9 mouse cellular contexts compared by ENCODE assay signal in genomic region chr4:132802171-132802637, GRCm38 (mm10). TPM values are rescaled to one million over a fixed set of nuclear protein-coding genes. Genes with fewer than 3 reads are reported as not detected.
A peak's percentile ranks its signal among the peaks of the same experiment; 100 is the strongest.
DNase-seq lines count a peak whose midpoint lies in the region; ATAC-seq and TF ChIP-seq lines count a peak whose summit lies in the region.
"Had no signal": no experiment of that assay in that cellular context is flagged by ENCODE, and none has a peak within 500 bp of the region (broad histone marks: within the 10 kb centered on the region; RNA-seq: fewer than 3 reads in every experiment).

No protein-coding gene starts in this region.

- H3K79me2 ChIP-seq in MEL (ENCODE audit: control insufficient read depth, insufficient read depth, low read length, poor library complexity) = no peaks in the 10 kb centered on the region; the same call in 1 of the 2 replicates

- H3K4me3 ChIP-seq in MEL (ENCODE audit: control insufficient read depth in 1 of 2, insufficient read depth in 1 of 2, low read depth in 2 of 2, low read length in 2 of 2) = peak overlapping the region; percentile 67
- H3K4me3 ChIP-seq: neural tube, embryonic 13.5 days had no signal

- TF ChIP-seq CTCF in MEL (IDR thresholded peaks at IDR 0.05 in 2 of 3, conservative IDR thresholded peaks at IDR 0.05 in 1 of 3; ENCODE audit: control insufficient read depth in 1 of 3, insufficient read depth in 1 of 3, low read depth in 2 of 3, low read length in 3 of 3, poor library complexity in 1 of 3, severe bottlenecking in 1 of 3) = no peak

- ATAC-seq in CD4-positive, CD25-positive, alpha-beta regulatory T cell, adult 4 months = peak; percentile 72
- ATAC-seq in monocyte, adult 5-6 weeks (replicated peaks; ENCODE audit: insufficient number of reproducible peaks, low FRiP score, low TSS enrichment, poor library complexity, severe bottlenecking) = peak; percentile 42

- no peaks in the 10 kb centered on the region for H3K9me3 ChIP-seq in MEL (replicated peaks; ENCODE audit: insufficient read depth, low read length)
- H3K9me3 ChIP-seq: neural tube, embryonic 13.5 days had no signal

- peak in 1 of 2 experiments; percentile 45; a peak in 1 of 4 replicates for TF ChIP-seq POLR2A in MEL (IDR thresholded peaks at IDR 0.05; ENCODE audit: control insufficient read depth in 1 of 2, insufficient read depth in 1 of 2, low read depth in 1 of 2, low read length in 2 of 2, poor library complexity in 1 of 2)

- no peaks in the 10 kb centered on the region for H3K27me3 ChIP-seq in MEL (ENCODE audit: control insufficient read depth in 1 of 2, insufficient read depth in 2 of 2, low read length in 2 of 2)

- peaks cover 0 to 32% of the 10 kb centered on the region in 2 experiments; a peak in 2 of 4 replicates for H3K36me3 ChIP-seq in MEL (ENCODE audit: control insufficient read depth in 1 of 2, insufficient read depth in 2 of 2, low read length in 2 of 2)
- H3K36me3 ChIP-seq: neural tube, embryonic 13.5 days had no signal

- DNase-seq in MEL (ENCODE audit: low read depth, low spot score) = peak; percentile 80
- peak; percentile 43 for DNase-seq in heart, postnatal 4 days
- DNase-seq in embryo, embryonic 11 days = no peak
- DNase-seq in adrenal gland, postnatal 10 days = no peak
- DNase-seq in adrenal gland, postnatal 14 days = no peak
- no peak for DNase-seq in right cerebral cortex, adult 2 months (ENCODE audit: low spot score in 2 of 2)

- peak overlapping the region; percentile 87 for H3K27ac ChIP-seq in MEL (ENCODE audit: control insufficient read depth, low read depth, low read length)
- H3K27ac ChIP-seq: neural tube, embryonic 13.5 days had no signal

- H3K9ac ChIP-seq in MEL (ENCODE audit: control insufficient read depth, low read depth, low read length, poor library complexity, severe bottlenecking) = peak overlapping the region; percentile 78
- H3K9ac ChIP-seq: neural tube, embryonic 13.5 days had no signal

- TF ChIP-seq EP300 in MEL (IDR thresholded peaks at IDR 0.05; ENCODE audit: low read depth in 1 of 2, low read length in 2 of 2) = peak in 1 of 2 experiments; percentile 3; a peak in 1 of 4 replicates

- H3K4me1 ChIP-seq in MEL (ENCODE audit: control insufficient read depth in 1 of 2, insufficient read depth in 2 of 2, low read length in 2 of 2) = peaks cover 18 to 32% of the 10 kb centered on the region in 2 experiments
- H3K4me1 ChIP-seq: neural tube, embryonic 13.5 days had no signal

- no peak for TF ChIP-seq RAD21 in MEL (IDR thresholded peaks at IDR 0.05; ENCODE audit: low read depth, low read length)

TF ChIP-seq in MEL, 35 proteins besides CTCF, POLR2A, EP300 and RAD21 (continues in another document):
- no peak; the same call in none of the 2 replicates for TF ChIP-seq SIN3A (IDR thresholded peaks at IDR 0.05; ENCODE audit: low read length)
- no peak for TF ChIP-seq NRF1 (IDR thresholded peaks at IDR 0.05; ENCODE audit: insufficient read depth, low read depth, low read length, poor library complexity, severe bottlenecking)
- TF ChIP-seq USF2 (IDR thresholded peaks at IDR 0.05; ENCODE audit: borderline replicate concordance in 1 of 2, insufficient read depth in 1 of 2, low read depth in 1 of 2, low read length in 2 of 2) = no peak
- TF ChIP-seq NELFE (IDR thresholded peaks at IDR 0.05; ENCODE audit: low read depth, low read length) = peak; percentile 57
- no peak for TF ChIP-seq POLR2AphosphoS5 (IDR thresholded peaks at IDR 0.05; ENCODE audit: borderline replicate concordance, low read depth, low read length)
- TF ChIP-seq UBTF (IDR thresholded peaks at IDR 0.05; ENCODE audit: borderline replicate concordance, insufficient read depth, low read depth, low read length) = no peak
- no peak for TF ChIP-seq MAFK (IDR thresholded peaks at IDR 0.05; ENCODE audit: borderline replicate concordance, low read depth, low read length)
- TF ChIP-seq MXI1 (IDR thresholded peaks at IDR 0.05; ENCODE audit: low read depth, low read length) = peak; percentile 73
- TF ChIP-seq E2F4 (IDR thresholded peaks at IDR 0.05; ENCODE audit: borderline replicate concordance, low read depth, low read length) = no peak
- TF ChIP-seq TBP (IDR thresholded peaks at IDR 0.05; ENCODE audit: low read depth, low read length) = no peak
- no peak; the same call in 1 of the 2 replicates for TF ChIP-seq TCF12 (IDR thresholded peaks at IDR 0.05; ENCODE audit: low read depth, low read length)
- TF ChIP-seq POLR2AphosphoS2 (IDR thresholded peaks at IDR 0.05; ENCODE audit: low read length) = no peak; the same call in 1 of the 2 replicates
- TF ChIP-seq SMC3 (IDR thresholded peaks at IDR 0.05; ENCODE audit: low read depth, low read length) = no peak
- no peak; the same call in 1 of the 2 replicates for TF ChIP-seq KAT2A (conservative IDR thresholded peaks at IDR 0.05; ENCODE audit: low read depth, low read length)
- TF ChIP-seq HCFC1 (IDR thresholded peaks at IDR 0.05; ENCODE audit: low read depth, low read length) = peak; percentile 38
- no peak for TF ChIP-seq GABPA (IDR thresholded peaks at IDR 0.05; ENCODE audit: low read depth, low read length)
- TF ChIP-seq MYB (IDR thresholded peaks at IDR 0.05; ENCODE audit: low read depth, low read length) = no peak
- no peak for TF ChIP-seq ETS1 (IDR thresholded peaks at IDR 0.05; ENCODE audit: low read depth, low read length)
- no peak for TF ChIP-seq ZC3H11A (IDR thresholded peaks at IDR 0.05; ENCODE audit: low read depth, low read length)
- TF ChIP-seq MAX (IDR thresholded peaks at IDR 0.05; ENCODE audit: low read length) = no peak
- TF ChIP-seq CHD2 (IDR thresholded peaks at IDR 0.05; ENCODE audit: low read length) = no peak
- TF ChIP-seq GATA1 (IDR thresholded peaks at IDR 0.05; ENCODE audit: low read depth, low read length) = no peak
- TF ChIP-seq ELF1 (IDR thresholded peaks at IDR 0.05; ENCODE audit: low read depth, low read length) = peak; percentile 56
- no peak; the same call in 1 of the 2 replicates for TF ChIP-seq ZKSCAN1 (IDR thresholded peaks at IDR 0.05; ENCODE audit: low read depth, low read length)
- 0 out of 2 replicates have a peak, but pooled peaks have one; percentile 5 for TF ChIP-seq RCOR1 (IDR thresholded peaks at IDR 0.05; ENCODE audit: low read depth, low read length)
- no peak for TF ChIP-seq TAL1 (IDR thresholded peaks at IDR 0.05; ENCODE audit: low read length)
- TF ChIP-seq MAZ (IDR thresholded peaks at IDR 0.05; ENCODE audit: low read depth, low read length) = 0 out of 2 replicates have a peak, but pooled peaks have one; percentile 52
- TF ChIP-seq ZNF384 (IDR thresholded peaks at IDR 0.05; ENCODE audit: low read depth, low read length) = peak; percentile 36
- TF ChIP-seq CHD1 (IDR thresholded peaks at IDR 0.05; ENCODE audit: low read depth, low read length) = 0 out of 2 replicates have a peak, but pooled peaks have one; percentile 91
- TF ChIP-seq MYC (IDR thresholded peaks at IDR 0.05; ENCODE audit: low read depth, low read length) = 0 out of 2 replicates have a peak, but pooled peaks have one; percentile 7
- no peak for TF ChIP-seq ZMIZ1 (IDR thresholded peaks at IDR 0.05; ENCODE audit: low read depth, low read length)
- TF ChIP-seq JUND (IDR thresholded peaks at IDR 0.05; ENCODE audit: low read depth, low read length) = no peak
- TF ChIP-seq USF1 (IDR thresholded peaks at IDR 0.05; ENCODE audit: low read depth, low read length) = no peak
- no peak for TF ChIP-seq BHLHE40 (IDR thresholded peaks at IDR 0.05; ENCODE audit: borderline replicate concordance, low read depth, low read length)

RNA-seq across cellular contexts. Expression of gene Themis2, which starts 6.0 kb away (rescaled TPM):
- polyA plus RNA-seq in CD4-positive, CD25-positive, alpha-beta regulatory T cell, adult 4 months (2017; shearing (Covaris generic)) = 1 to 10 TPM in 1 of 2 experiments, under 1 TPM in 1; 0.24 to 1.1 TPM
- total RNA-seq in MEL (2012; rRNA removed) = 1.0 and 1.1 TPM in 2 replicates
- polyA plus RNA-seq in MEL (2012; ENCODE audit: insufficient read depth in 1 of 2, insufficient read length in 2 of 2, low read depth in 1 of 2, low replicate concordance in 2 of 2, missing spikeins in 1 of 2) = 1 to 10 TPM in 1 of 2 experiments, not detected in 1; 2.6 TPM
- 1 to 10 TPM; 2.9 to 3.4 TPM for total RNA-seq in heart, postnatal 4 days (2021)
- 196 to 216 TPM (median 214 TPM) in 3 replicates for total RNA-seq in monocyte, adult 5-6 weeks (2017)
- 1 to 10 TPM; 3.5 to 5.6 TPM for total RNA-seq in adrenal gland, postnatal 10 days (2021)
- total RNA-seq in adrenal gland, postnatal 14 days (2021) = 2.0 and 4.9 TPM in 2 replicates

RNA-seq across cellular contexts. Expression of gene Rpa2, which starts 34.1 kb away (rescaled TPM):
- polyA plus RNA-seq in CD4-positive, CD25-positive, alpha-beta regulatory T cell, adult 4 months (2017; shearing (Covaris generic)) = 10 to 100 TPM; 64.3 to 66.9 TPM
- 102 and 119 TPM in 2 replicates for total RNA-seq in MEL (2012; rRNA removed)
- polyA plus RNA-seq in MEL (2012; ENCODE audit: insufficient read depth in 1 of 2, insufficient read length in 2 of 2, low read depth in 1 of 2, low replicate concordance in 2 of 2, missing spikeins in 1 of 2) = 100 to 1,000 TPM in 1 of 2 experiments, not detected in 1; 103 TPM
- total RNA-seq in heart, postnatal 4 days (2021) = 10 to 100 TPM; 36.5 to 42.5 TPM
- total RNA-seq in monocyte, adult 5-6 weeks (2017) = 39.3 to 41.2 TPM (median 40.2 TPM) in 3 replicates
- 10 to 100 TPM; 17.6 to 23.2 TPM for total RNA-seq in adrenal gland, postnatal 10 days (2021)
- 15.9 and 16.6 TPM in 2 replicates for total RNA-seq in adrenal gland, postnatal 14 days (2021)

RNA-seq across cellular contexts. Expression of gene Ppp1r8, which starts 40.8 kb away (rescaled TPM):
- polyA plus RNA-seq in CD4-positive, CD25-positive, alpha-beta regulatory T cell, adult 4 months (2017; shearing (Covaris generic)) = 10 to 100 TPM; 22.2 to 34.8 TPM
- 83.6 and 84.7 TPM in 2 replicates for total RNA-seq in MEL (2012; rRNA removed)
- 100 to 1,000 TPM in 1 of 2 experiments, not detected in 1; 103 TPM for polyA plus RNA-seq in MEL (2012; ENCODE audit: insufficient read depth in 1 of 2, insufficient read length in 2 of 2, low read depth in 1 of 2, low replicate concordance in 2 of 2, missing spikeins in 1 of 2)
- total RNA-seq in heart, postnatal 4 days (2021) = 10 to 100 TPM; 31.0 to 34.2 TPM
- total RNA-seq in monocyte, adult 5-6 weeks (2017) = 38.1 to 54.2 TPM (median 52.6 TPM) in 3 replicates
- 10 to 100 TPM; 41.6 to 44.6 TPM for total RNA-seq in adrenal gland, postnatal 10 days (2021)
- total RNA-seq in adrenal gland, postnatal 14 days (2021) = 38.6 and 46.8 TPM in 2 replicates

RNA-seq across cellular contexts. Expression of gene Smpdl3b, which starts 45.2 kb away (rescaled TPM):
- polyA plus RNA-seq in CD4-positive, CD25-positive, alpha-beta regulatory T cell, adult 4 months (2017; shearing (Covaris generic)) = 1 to 10 TPM in 1 of 2 experiments, under 1 TPM in 1; 0.96 to 1.8 TPM
- total RNA-seq in MEL (2012; rRNA removed) = 0.20 and 0.69 TPM in 2 replicates
- polyA plus RNA-seq in MEL (2012; ENCODE audit: insufficient read depth in 1 of 2, insufficient read length in 2 of 2, low read depth in 1 of 2, low replicate concordance in 2 of 2, missing spikeins in 1 of 2) = under 1 TPM in 1 of 2 experiments, not detected in 1; 0.28 TPM
- total RNA-seq in heart, postnatal 4 days (2021) = 1 to 10 TPM; 1.3 to 1.4 TPM
- 108 to 191 TPM (median 160 TPM) in 3 replicates for total RNA-seq in monocyte, adult 5-6 weeks (2017)
- total RNA-seq in adrenal gland, postnatal 10 days (2021) = 1 to 10 TPM; 1.2 to 1.3 TPM
- 2.1 and 3.3 TPM in 2 replicates for total RNA-seq in adrenal gland, postnatal 14 days (2021)

Comparison
In these comparisons a context has a peak if more than half of its experiments do, and no peak if none do; other contexts are left out.
1. DNase-seq: peak in MEL (single experiment) and heart, postnatal 4 days (single experiment); none in embryo, embryonic 11 days (single experiment), adrenal gland, postnatal 10 days (single experiment), adrenal gland, postnatal 14 days (single experiment) and right cerebral cortex, adult 2 months (0 of 2).
2. RNA of gene Themis2, which starts 6.0 kb away (total RNA-seq): 196 to 216 TPM in monocyte, adult 5-6 weeks; 3.5 to 5.6 TPM in adrenal gland, postnatal 10 days, 2.9 to 3.4 TPM in heart, postnatal 4 days, 2.0 to 4.9 TPM in adrenal gland, postnatal 14 days and 1.0 to 1.1 TPM in MEL; every median in the first group is over 10 times any median in the second.